Comparison of ENCODE assay signal across 9 mouse cellular contexts in genomic region chr10:5803739-5804138, GRCm38 (mm10). TPM values are rescaled to one million over a fixed set of nuclear protein-coding genes. Genes with fewer than 3 reads are reported as not detected.
A peak's percentile ranks its signal among the peaks of the same experiment; 100 is the strongest.
DNase-seq lines count a peak whose midpoint lies in the region; ATAC-seq and TF ChIP-seq lines count a peak whose summit lies in the region.
"Had no signal": no experiment of that assay in that cellular context is flagged by ENCODE, and none has a peak within 500 bp of the region (broad histone marks: within the 10 kb centered on the region; RNA-seq: fewer than 3 reads in every experiment).

No protein-coding gene starts in this region.

- ATAC-seq in kidney, postnatal 0 days (replicated peaks; ENCODE audit: low FRiP score, low read depth) = no peak
- no peak for ATAC-seq in embryonic facial prominence, embryonic 12.5 days (ENCODE audit: insufficient number of reproducible peaks, insufficient read depth, low FRiP score, low TSS enrichment)
- no peak for ATAC-seq in intestine, embryonic 16.5 days
- no peak for ATAC-seq in neural tube, embryonic 12.5 days (ENCODE audit: low FRiP score, low read depth)

- peak overlapping the region; percentile 78 for H3K4me3 ChIP-seq in kidney, postnatal 0 days (replicated peaks; ENCODE audit: low read depth, low read length)
- H3K4me3 ChIP-seq in embryonic facial prominence, embryonic 12.5 days = peak overlapping the region; percentile 91
- peak overlapping the region; percentile 50 for H3K4me3 ChIP-seq in intestine, embryonic 16.5 days (ENCODE audit: low read length)
- H3K4me3 ChIP-seq in neural tube, embryonic 12.5 days = peak overlapping the region; percentile 36

- H3K27ac ChIP-seq in kidney, postnatal 0 days = no peak overlapping the region
- H3K27ac ChIP-seq in embryonic facial prominence, embryonic 12.5 days = no peak overlapping the region
- no peak overlapping the region; the same call in 1 of the 2 replicates for H3K27ac ChIP-seq in intestine, embryonic 16.5 days (ENCODE audit: low read length)
- no peak overlapping the region for H3K27ac ChIP-seq in neural tube, embryonic 12.5 days

- TF ChIP-seq CTCF in kidney, postnatal 0 days (IDR thresholded peaks at IDR 0.05; ENCODE audit: low read depth) = no peak

- H3K36me3 ChIP-seq in kidney, postnatal 0 days (ENCODE audit: insufficient read depth, low read length) = peaks cover 25% of the 10 kb centered on the region
- H3K36me3 ChIP-seq in embryonic facial prominence, embryonic 12.5 days = peaks cover 29% of the 10 kb centered on the region
- H3K36me3 ChIP-seq in intestine, embryonic 16.5 days (ENCODE audit: control insufficient read depth, insufficient read depth, low read length) = peaks cover 13% of the 10 kb centered on the region
- peaks cover 24% of the 10 kb centered on the region for H3K36me3 ChIP-seq in neural tube, embryonic 12.5 days

- no peak for DNase-seq in kidney, postnatal 0 days (ENCODE audit: low spot score)
- no peak for DNase-seq in kidney, postnatal 25 days
- no peak for DNase-seq in testis, postnatal 10 days (ENCODE audit: low spot score)
- no peak for DNase-seq in gastrocnemius, postnatal 10 days
- no peak for DNase-seq in layer of hippocampus, postnatal 25 days (ENCODE audit: extremely low spot score in 1 of 2, low spot score in 1 of 2)
- DNase-seq: left cerebral cortex, postnatal 4 days had no signal

- H3K9me3 ChIP-seq in kidney, postnatal 0 days (replicated peaks; ENCODE audit: low read length) = no peaks in the 10 kb centered on the region
- H3K9me3 ChIP-seq in embryonic facial prominence, embryonic 12.5 days = no peaks in the 10 kb centered on the region
- H3K9me3 ChIP-seq in intestine, embryonic 16.5 days (ENCODE audit: control insufficient read depth, low read length) = no peaks in the 10 kb centered on the region
- H3K9me3 ChIP-seq in neural tube, embryonic 12.5 days = no peaks in the 10 kb centered on the region

- peak overlapping the region; percentile 92 for H3K4me2 ChIP-seq in kidney, postnatal 0 days (ENCODE audit: low read length)
- peak overlapping the region; percentile 86 for H3K4me2 ChIP-seq in embryonic facial prominence, embryonic 12.5 days (replicated peaks)
- peak overlapping the region; percentile 49 for H3K4me2 ChIP-seq in intestine, embryonic 16.5 days (ENCODE audit: low read depth, low read length)
- H3K4me2 ChIP-seq in neural tube, embryonic 12.5 days (replicated peaks) = peak overlapping the region; percentile 96

- 3% methylated on average over 1 of the region's 1 CpGs for WGBS in kidney, postnatal 0 days
- WGBS in embryonic facial prominence, embryonic 12.5 days = 6% methylated on average over 1 of the region's 1 CpGs
- WGBS in intestine, embryonic 16.5 days = 2% methylated on average over 1 of the region's 1 CpGs
- 3% methylated on average over 1 of the region's 1 CpGs for WGBS in neural tube, embryonic 12.5 days

- H3K9ac ChIP-seq in kidney, postnatal 0 days (ENCODE audit: low read depth, low read length) = peak overlapping the region; percentile 2; the same call in 1 of the 2 replicates
- peak overlapping the region; percentile 55 for H3K9ac ChIP-seq in embryonic facial prominence, embryonic 12.5 days
- H3K9ac ChIP-seq in intestine, embryonic 16.5 days (ENCODE audit: low read depth, low read length) = peak overlapping the region; percentile 60
- peak overlapping the region; percentile 45; the same call in 1 of the 2 replicates for H3K9ac ChIP-seq in neural tube, embryonic 12.5 days

- peaks cover 13% of the 10 kb centered on the region; the same call in 1 of the 2 replicates for H3K4me1 ChIP-seq in kidney, postnatal 0 days (replicated peaks; ENCODE audit: insufficient read depth, low read length)
- H3K4me1 ChIP-seq in embryonic facial prominence, embryonic 12.5 days = peaks cover 21% of the 10 kb centered on the region
- peaks cover 21% of the 10 kb centered on the region for H3K4me1 ChIP-seq in intestine, embryonic 16.5 days (ENCODE audit: control insufficient read depth, insufficient read depth, low read length)
- H3K4me1 ChIP-seq in neural tube, embryonic 12.5 days = peaks cover 27% of the 10 kb centered on the region

- no peaks in the 10 kb centered on the region for H3K27me3 ChIP-seq in kidney, postnatal 0 days (ENCODE audit: insufficient read depth, low read length)
- no peaks in the 10 kb centered on the region for H3K27me3 ChIP-seq in embryonic facial prominence, embryonic 12.5 days
- no peaks in the 10 kb centered on the region for H3K27me3 ChIP-seq in intestine, embryonic 16.5 days (replicated peaks; ENCODE audit: control insufficient read depth, insufficient read depth, low read length)
- no peaks in the 10 kb centered on the region for H3K27me3 ChIP-seq in neural tube, embryonic 12.5 days (replicated peaks)

RNA-seq across cellular contexts. Expression of gene Fbxo5, which starts 1.7 kb away (rescaled TPM):
- 29.3 and 38.3 TPM in 2 replicates for polyA plus RNA-seq in kidney, postnatal 0 days (2015; fragmentation: Nextera tagmentation; extraction: Ambion mirVana)
- polyA plus RNA-seq in embryonic facial prominence, embryonic 12.5 days (2016; fragmentation: Nextera tagmentation; extraction: Ambion mirVana) = 79.1 and 79.8 TPM in 2 replicates
- 41.6 and 47.9 TPM in 2 replicates for polyA plus RNA-seq in intestine, embryonic 16.5 days (2015; fragmentation: Nextera tagmentation; extraction: Ambion mirVana)
- 45.4 and 50.4 TPM in 2 replicates for polyA plus RNA-seq in neural tube, embryonic 12.5 days (2016; fragmentation: Nextera tagmentation; extraction: Ambion mirVana)
- 1 to 10 TPM; 4.4 to 5.6 TPM for total RNA-seq in gastrocnemius, postnatal 10 days (2021)
- 1 to 10 TPM; 1.0 to 1.3 TPM for total RNA-seq in layer of hippocampus, postnatal 25 days (2021)

RNA-seq across cellular contexts. Expression of gene Mtrf1l, which starts 20.0 kb away (rescaled TPM):
- polyA plus RNA-seq in kidney, postnatal 0 days (2015; fragmentation: Nextera tagmentation; extraction: Ambion mirVana) = 13.1 and 13.3 TPM in 2 replicates
- 14.9 and 19.0 TPM in 2 replicates for polyA plus RNA-seq in embryonic facial prominence, embryonic 12.5 days (2016; fragmentation: Nextera tagmentation; extraction: Ambion mirVana)
- polyA plus RNA-seq in intestine, embryonic 16.5 days (2015; fragmentation: Nextera tagmentation; extraction: Ambion mirVana) = 11.9 and 12.5 TPM in 2 replicates
- 13.0 and 15.7 TPM in 2 replicates for polyA plus RNA-seq in neural tube, embryonic 12.5 days (2016; fragmentation: Nextera tagmentation; extraction: Ambion mirVana)
- total RNA-seq in gastrocnemius, postnatal 10 days (2021) = 1 to 10 TPM; 6.9 to 7.2 TPM
- total RNA-seq in layer of hippocampus, postnatal 25 days (2021) = 10 to 100 TPM; 11.4 TPM

Comparison
In these comparisons a context has a peak if more than half of its experiments do, and no peak if none do; other contexts are left out.
1. H3K4me3 ChIP-seq: peak in every context shown above with its lines; median percentile 91 in embryonic facial prominence, embryonic 12.5 days; 78 in kidney, postnatal 0 days; 50 in intestine, embryonic 16.5 days; 36 in neural tube, embryonic 12.5 days.
2. H3K9ac ChIP-seq: peak in every context shown above with its lines; median percentile 60 in intestine, embryonic 16.5 days; 55 in embryonic facial prominence, embryonic 12.5 days; 45 in neural tube, embryonic 12.5 days; 2 in kidney, postnatal 0 days.